Mouse (Mus musculus) ES-E14 (cell line): ENCODE data around the gene Aftph. TPM values are rescaled to one million over a fixed set of nuclear protein-coding genes. Genes with fewer than 3 reads are reported as not detected.

Experiments
- DNase-seq: peaks from one replicate; pipeline ENCODE4 v3.0.0-alpha.2; 2013; ENCODE audit warnings: low read depth, low spot score
- H3K27ac ChIP-seq: 2 replicates; pipeline ENCODE4 v1.5.1; 2012; ENCODE audit warnings: low read depth, mild to moderate bottlenecking, low read length, moderate library complexity, mixed read lengths; ENCODE audit not compliant: poor library complexity, insufficient read depth, severe bottlenecking
- H3K36me3 ChIP-seq: 2 replicates; pipeline ENCODE4 v1.6.1; 2012; ENCODE audit warnings: mild to moderate bottlenecking, low read length, moderate library complexity, mixed read lengths; ENCODE audit not compliant: control insufficient read depth, poor library complexity, insufficient read depth, severe bottlenecking
- H3K4me1 ChIP-seq, 2 experiments: fragments of 150-350 bp in 1 of 2; sonication (generic) in 1 of 2; 2 replicates each; pipeline ENCODE4 v1.6.1; 2012; ENCODE audit warnings: low read length in 2 of 2, mild to moderate bottlenecking in 1 of 2, mixed read lengths in 1 of 2; ENCODE audit not compliant: control insufficient read depth in 2 of 2, insufficient read depth in 2 of 2, poor library complexity in 1 of 2
- H3K4me3 ChIP-seq, 2 experiments: fragments of 150-350 bp in 1 of 2; sonication (generic) in 1 of 2; 2 replicates each; pipeline ENCODE4 v1.5.1; 2012; ENCODE audit warnings: low read length in 2 of 2, low read depth in 1 of 2, mild to moderate bottlenecking in 1 of 2, mixed read lengths in 1 of 2; ENCODE audit not compliant: insufficient read depth in 1 of 2, poor library complexity in 1 of 2, severe bottlenecking in 1 of 2
- H3K9ac ChIP-seq: 2 replicates; pipeline ENCODE4 v1.6.1; 2012; ENCODE audit warnings: low read depth, mild to moderate bottlenecking, low read length, mixed read lengths; ENCODE audit not compliant: poor library complexity, insufficient read depth, severe bottlenecking
- H3K9me3 ChIP-seq: fragments of 150-350 bp; sonication (generic); 2 replicates; pipeline ENCODE4 v1.6.1; 2012; ENCODE audit warnings: low read depth, mild to moderate bottlenecking, low read length; ENCODE audit not compliant: control insufficient read depth, insufficient read depth
- CHD2 ChIP-seq: IDR thresholded peaks from 2 replicates; pipeline ENCODE4 v1.6.1; 2014; ENCODE audit warnings: mild to moderate bottlenecking, low read depth, low read length, inconsistent platforms
- HCFC1 ChIP-seq: IDR thresholded peaks from 2 replicates; pipeline ENCODE4 v1.6.1; 2012; ENCODE audit warnings: low read length, inconsistent platforms, borderline replicate concordance; ENCODE audit not compliant: insufficient read depth
- MAFK ChIP-seq: IDR thresholded peaks from 2 replicates; pipeline ENCODE4 v1.6.1; 2014; ENCODE audit warnings: mild to moderate bottlenecking, low read depth, low read length, inconsistent platforms; ENCODE audit not compliant: insufficient read depth
- ZC3H11A ChIP-seq: IDR thresholded peaks from 2 replicates; pipeline ENCODE4 v1.6.1; 2012; ENCODE audit warnings: low read depth, mild to moderate bottlenecking, inconsistent platforms, low read length, borderline replicate concordance
- ZNF384 ChIP-seq: IDR thresholded peaks from 2 replicates; pipeline ENCODE4 v1.6.1; 2012; ENCODE audit warnings: low read depth, low read length, inconsistent platforms
- in situ Hi-C, 2 experiments: fragments of 600-800 bp; cut with MboI; formaldehyde crosslinking; loops; one replicate each; pipeline ENCODE4 v1.15.1; 2025; ENCODE audit warnings: low sequenced_read_pairs in 2 of 2, inconsistent platforms in 1 of 2; ENCODE audit not compliant: unreplicated experiment in 2 of 2
- total RNA-seq: library from RNA; depleted of rRNA; stranded (reverse); fragments of 300-350 nt; gene quantifications from 2 replicates; pipeline ENCODE4 v1.2.3, GENCODE M21; 2012

The Aftph gene
- total RNA-seq, 1 experiment, result 25.7 TPM

GRCm38 (mm10) chr11:20649477-20649876, 91.9 kb downstream of the Aftph start:
- DNase-seq, result no peak
- Histone ChIP-seq H3K9ac (no peak overlapping the region), H3K4me1 (peaks cover 14 to 24% of the 10 kb centered on the region in 2 experiments), H3K27ac (peak overlapping the region; percentile 17; the same call in 1 of the 2 replicates), H3K4me3 (no peak overlapping the region), H3K9me3 (no peaks in the 10 kb centered on the region), H3K36me3 (peaks cover 11% of the 10 kb centered on the region; the same call in 1 of the 2 replicates)
- TF ChIP-seq HCFC1, result no peak
- no peak for TF ChIP-seq CHD2
- TF ChIP-seq ZNF384, result no peak
- no peak for TF ChIP-seq MAFK
- TF ChIP-seq ZC3H11A, result no peak
- in situ Hi-C loops, result loop anchor here in 1 of 2 experiments (25.0 kb wide), 1 partner anchor 187 kb away; no protein-coding TSS in a partner anchor

GRCm38 (mm10) chr11:20647902-20648625, 93.3 kb downstream of the Aftph start:
- Histone ChIP-seq H3K9me3 (no peaks in the 10 kb centered on the region), H3K9ac (peak overlapping the region; percentile 41; the same call in 1 of the 2 replicates), H3K4me1 (peaks cover 16 to 24% of the 10 kb centered on the region in 2 experiments), H3K4me3 (peak overlapping the region; percentile 6 to 28), H3K27ac (peak overlapping the region; percentile 54), H3K36me3 (peaks cover 8% of the 10 kb centered on the region; the same call in 1 of the 2 replicates)
- DNase-seq, result no peak
- TF ChIP-seq ZNF384 (no peak), CHD2 (no peak), HCFC1 (no peak), ZC3H11A (no peak), MAFK (no peak)
- in situ Hi-C loops, result loop anchor here in 1 of 2 experiments (25.0 kb wide), 1 partner anchor 186 kb away; no protein-coding TSS in a partner anchor

GRCm38 (mm10) chr11:20646986-20647726, 94.2 kb downstream of the Aftph start:
- in situ Hi-C loops, result loop anchor here in 1 of 2 experiments (25.0 kb wide), 1 partner anchor 185 kb away; no protein-coding TSS in a partner anchor
- TF ChIP-seq CHD2 (no peak), ZC3H11A (no peak), HCFC1 (no peak), MAFK (no peak), ZNF384 (no peak)
- Histone ChIP-seq H3K4me3 (no peak overlapping the region), H3K9me3 (no peaks in the 10 kb centered on the region), H3K4me1 (peaks cover 16 to 24% of the 10 kb centered on the region in 2 experiments), H3K36me3 (peaks cover 8% of the 10 kb centered on the region; the same call in 1 of the 2 replicates), H3K9ac (peak overlapping the region; percentile 6; the same call in 1 of the 2 replicates), H3K27ac (no peak overlapping the region)
- DNase-seq, result no peak

GRCm38 (mm10) chr11:20646142-20646541, 95.2 kb downstream of the Aftph start:
- Histone ChIP-seq H3K4me1 (peaks cover 16 to 34% of the 10 kb centered on the region in 2 experiments), H3K9me3 (no peaks in the 10 kb centered on the region), H3K27ac (0 out of 2 replicates have a peak overlapping the region, but pooled peaks have one; percentile 10), H3K4me3 (no peak overlapping the region), H3K9ac (no peak overlapping the region), H3K36me3 (peaks cover 6% of the 10 kb centered on the region; the same call in 1 of the 2 replicates)
- no peak for TF ChIP-seq ZNF384
- no peak for TF ChIP-seq CHD2
- TF ChIP-seq MAFK, result no peak
- no peak for TF ChIP-seq ZC3H11A
- no peak for TF ChIP-seq HCFC1
- no peak for DNase-seq
- in situ Hi-C loops, result loop anchor here in 1 of 2 experiments (25.0 kb wide), 1 partner anchor 184 kb away; no protein-coding TSS in a partner anchor
